Mouse (Mus musculus) kidney, postnatal 25 days (tissue): ENCODE data around the gene Gps2.

Experiments used
- DNase-seq, 2 experiments: peaks; one replicate each; pipeline ENCODE4 v3.0.0; 2021; ENCODE audit warnings: mixed read lengths in 2 of 2

Gps2 gene

DNA sequence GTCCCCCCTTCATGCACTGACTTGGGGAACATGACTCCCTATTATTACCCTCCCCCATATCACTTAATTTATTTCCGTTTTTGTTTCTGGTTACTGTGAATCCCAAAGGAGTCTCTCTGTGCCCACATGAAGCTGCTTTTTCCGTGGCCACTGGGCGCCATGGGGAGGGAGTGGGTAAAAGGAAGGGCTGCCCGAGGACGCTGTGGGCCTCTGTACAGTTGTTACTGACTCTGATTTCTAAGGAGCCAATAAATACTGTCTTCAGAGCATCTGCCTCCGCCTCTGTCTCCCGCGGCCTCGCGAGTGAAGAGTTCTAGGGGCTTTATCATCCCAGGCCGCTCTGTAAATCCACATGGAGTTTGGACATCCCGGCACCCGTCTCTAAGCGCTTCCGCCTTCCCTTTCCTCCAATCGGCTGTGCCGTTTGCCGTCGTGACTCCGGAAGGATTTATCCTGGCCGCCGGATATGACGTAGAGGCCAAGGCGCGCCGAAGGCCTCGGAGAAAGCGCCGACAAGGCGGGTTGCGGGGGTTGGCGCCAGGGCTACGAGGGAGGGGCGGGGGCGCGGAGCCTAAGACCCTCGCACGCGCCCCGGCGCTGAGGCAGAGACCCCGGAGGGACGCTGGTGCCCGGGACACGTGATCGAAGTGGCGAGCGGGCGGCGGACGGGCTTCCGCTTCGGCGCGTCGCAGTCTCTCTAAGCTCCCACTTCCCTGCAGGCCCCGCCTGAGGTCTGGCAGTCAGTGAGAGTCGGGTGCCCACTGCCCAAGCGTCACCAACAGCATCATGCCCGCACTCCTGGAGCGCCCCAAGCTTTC, at the start of gene Gps2:
Gene Gps2, plus strand, starts transcription at position 335 of the 818 bp plus-strand sequence.
- DNase-seq, result peak; percentile 94 to 96

DNA sequence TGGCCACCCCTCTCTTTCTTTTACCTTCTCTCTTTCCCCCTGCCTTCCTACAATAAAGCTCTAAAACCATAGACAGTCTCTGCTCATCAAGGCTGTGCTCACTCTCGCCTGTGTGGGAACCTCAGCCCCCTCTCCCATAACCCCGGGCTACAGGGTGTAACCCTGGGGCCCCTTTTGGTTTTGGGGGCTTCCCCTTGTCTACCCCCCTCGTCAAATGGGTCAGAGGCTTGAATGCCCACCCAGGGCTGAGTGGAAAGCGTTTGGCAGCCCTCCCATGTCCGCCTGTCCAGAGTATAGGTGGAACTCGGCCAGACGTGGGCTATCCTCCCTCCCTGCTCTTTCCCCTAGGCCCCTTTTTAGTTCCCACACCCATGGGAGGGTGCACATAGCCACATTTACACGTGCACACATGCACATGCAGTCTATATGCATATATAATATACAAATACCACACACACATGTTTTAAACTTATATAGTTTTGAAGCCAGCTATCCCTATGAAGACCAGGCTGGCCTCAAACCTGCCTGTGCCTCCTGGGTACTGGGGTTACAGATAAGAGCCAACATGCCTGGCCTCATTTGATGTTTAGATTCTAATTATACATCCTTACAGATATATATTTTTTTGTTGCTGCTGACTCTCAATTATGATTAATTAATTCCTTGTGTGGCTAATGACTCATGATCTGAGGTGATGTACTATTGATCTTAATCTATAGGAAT, 49.4 kb upstream of the Gps2 start:
- no peak for DNase-seq

DNA sequence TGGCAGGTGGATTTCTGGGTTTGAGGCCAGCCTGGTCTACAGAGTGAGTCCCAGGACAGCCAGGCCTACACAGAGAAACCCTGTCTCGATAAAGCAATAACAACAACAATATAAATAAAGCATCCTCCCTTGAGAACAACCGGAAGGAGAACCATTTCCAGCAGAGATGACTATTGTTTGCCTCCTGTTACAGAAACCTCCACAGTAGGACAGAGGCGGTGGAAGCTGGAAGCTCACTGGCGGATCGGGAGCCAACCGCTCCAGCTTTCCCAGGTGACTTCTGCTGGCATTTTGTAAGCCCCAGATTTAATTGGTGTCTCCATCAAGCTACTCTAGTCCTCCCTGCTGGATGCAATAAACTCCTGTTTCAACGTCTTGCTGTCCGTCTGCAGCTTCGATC, 48.1 kb upstream of the Gps2 start:
- DNase-seq, result no peak

DNA sequence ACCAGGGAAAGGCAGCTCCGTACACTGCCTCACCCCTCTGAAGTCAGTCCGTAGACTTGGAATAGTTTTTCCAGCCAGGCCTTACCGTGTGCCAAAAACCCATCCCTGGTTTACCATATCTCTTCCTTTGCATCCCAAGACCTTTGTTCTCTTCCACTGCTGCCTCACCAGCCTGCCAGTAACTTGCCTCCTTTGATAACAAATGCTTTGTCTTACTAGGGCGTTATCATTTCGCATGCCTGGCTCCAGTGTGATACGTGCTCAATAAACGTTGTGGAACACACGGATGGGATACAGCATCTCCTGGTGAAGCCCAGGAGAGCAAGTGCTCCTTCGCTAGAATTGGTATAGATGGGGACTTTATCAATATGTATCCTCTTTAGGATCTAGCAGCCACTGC, 46.4 kb upstream of the Gps2 start:
- DNase-seq, result no peak

DNA sequence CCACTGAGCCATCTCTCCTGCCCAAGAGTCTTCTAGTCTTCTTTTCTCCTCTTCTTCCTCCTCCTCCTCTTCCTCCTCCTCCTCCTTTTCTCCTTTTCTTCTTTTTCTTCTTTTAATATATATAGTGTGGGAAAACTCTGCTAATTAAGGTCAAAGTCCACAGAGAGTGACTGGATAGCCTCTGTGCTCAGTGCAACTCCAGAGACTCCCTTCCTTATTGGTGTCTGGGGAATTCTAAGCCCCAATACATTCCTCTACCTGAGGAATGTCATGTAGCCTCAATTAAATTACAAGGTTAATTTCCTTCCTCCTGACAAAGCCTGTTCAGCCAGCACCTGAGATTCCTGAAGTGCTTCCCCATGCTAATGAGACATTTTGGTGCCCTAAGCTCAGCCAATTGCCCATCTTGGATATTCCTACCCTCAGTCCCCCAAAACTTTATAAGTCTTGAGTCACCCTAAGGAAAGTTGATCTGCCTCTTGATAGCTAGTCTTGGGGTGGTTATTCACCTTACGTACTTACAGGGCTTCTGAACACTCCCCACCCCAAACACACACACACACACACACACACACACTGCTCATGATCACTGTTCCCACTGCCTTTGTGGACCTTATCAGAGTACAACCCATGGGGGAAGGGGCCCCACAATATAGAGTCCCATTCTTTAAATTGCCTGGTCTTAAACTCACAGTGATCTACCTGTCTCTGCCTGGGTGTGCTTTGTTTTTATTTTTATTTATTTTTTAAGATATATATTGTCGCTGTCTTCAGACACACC, 43.2 kb upstream of the Gps2 start:
- DNase-seq, result no peak

DNA sequence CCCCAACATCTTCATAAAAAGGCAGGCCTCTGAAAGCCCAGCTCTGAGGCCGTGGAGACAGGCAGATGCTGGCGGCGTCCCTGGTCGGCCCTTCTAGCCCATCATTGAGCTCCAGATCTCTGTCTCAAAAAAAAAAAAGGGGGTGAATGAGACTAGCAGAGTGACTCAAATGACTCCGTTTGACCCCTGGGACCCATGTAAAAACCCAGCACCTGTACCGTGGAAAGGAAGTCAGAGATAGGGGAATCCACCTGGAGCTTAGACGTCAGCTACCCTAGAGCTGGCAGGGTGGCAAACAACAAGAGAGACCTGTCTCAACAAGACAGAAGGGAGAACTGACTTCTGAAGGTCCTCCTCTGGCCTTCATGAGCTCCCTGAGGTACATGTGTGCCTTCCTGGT, 41.9 kb upstream of the Gps2 start:
- no peak for DNase-seq

DNA sequence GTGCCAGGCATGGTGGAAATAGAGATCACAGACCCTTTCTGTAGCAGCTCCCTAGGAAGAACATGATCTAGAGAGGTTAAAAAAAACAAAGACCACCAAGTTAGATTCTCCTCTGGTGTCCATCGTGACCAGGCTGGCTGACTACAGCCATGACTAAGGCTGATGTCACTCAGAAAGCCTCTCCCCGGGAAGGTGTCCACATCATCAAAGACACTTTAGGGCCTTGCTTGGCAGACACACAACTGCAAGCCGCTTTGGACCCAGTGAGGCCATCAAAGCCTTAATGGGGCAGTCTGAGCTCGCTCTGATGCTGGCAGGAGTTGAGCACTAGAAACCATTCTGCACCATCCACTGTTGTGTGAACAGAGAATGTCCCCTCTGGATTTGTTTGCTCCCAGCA, 41.2 kb upstream of the Gps2 start:
- no peak for DNase-seq

DNA sequence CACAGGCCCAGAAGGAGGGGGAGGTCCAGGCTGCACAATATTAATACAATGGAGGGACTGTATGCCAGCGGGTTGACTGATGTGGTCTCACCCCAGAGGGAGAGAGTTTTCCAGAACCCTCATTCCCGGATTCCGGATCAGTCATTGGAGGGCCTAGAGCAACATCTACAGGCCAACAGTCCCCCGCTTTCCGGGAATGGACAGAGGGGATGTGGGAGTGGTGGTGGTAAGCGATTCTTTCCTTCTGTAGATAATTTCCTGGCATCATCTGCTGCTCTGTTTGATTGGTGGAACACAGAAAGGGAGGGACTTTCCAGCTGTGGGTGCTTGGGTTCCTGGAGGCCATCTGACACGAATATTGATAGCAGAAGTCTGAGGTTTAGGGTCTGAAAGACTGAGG, 37.5 kb upstream of the Gps2 start:
- peak; percentile 43 to 72 for DNase-seq

DNA sequence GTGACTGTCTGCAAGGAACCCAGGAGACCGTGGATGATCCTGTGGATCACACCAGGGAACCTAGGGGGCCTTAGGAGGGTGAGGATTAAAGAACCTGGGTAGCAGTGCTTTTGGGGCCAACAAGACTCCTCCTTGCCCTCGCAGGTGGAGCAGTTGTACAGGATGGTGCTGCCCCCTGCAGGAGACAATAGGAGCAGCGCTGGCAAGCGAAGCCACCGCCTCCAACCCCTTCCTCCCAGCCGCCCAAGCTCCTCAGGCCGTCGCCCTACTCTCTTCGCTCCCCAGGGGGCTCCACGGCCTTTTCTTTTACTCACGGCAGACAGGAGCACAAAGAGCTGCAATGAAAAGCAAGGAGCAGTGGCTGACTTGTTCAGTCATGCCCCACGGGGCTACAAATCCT, 36.8 kb upstream of the Gps2 start:
- peak; percentile 88 for DNase-seq

DNA sequence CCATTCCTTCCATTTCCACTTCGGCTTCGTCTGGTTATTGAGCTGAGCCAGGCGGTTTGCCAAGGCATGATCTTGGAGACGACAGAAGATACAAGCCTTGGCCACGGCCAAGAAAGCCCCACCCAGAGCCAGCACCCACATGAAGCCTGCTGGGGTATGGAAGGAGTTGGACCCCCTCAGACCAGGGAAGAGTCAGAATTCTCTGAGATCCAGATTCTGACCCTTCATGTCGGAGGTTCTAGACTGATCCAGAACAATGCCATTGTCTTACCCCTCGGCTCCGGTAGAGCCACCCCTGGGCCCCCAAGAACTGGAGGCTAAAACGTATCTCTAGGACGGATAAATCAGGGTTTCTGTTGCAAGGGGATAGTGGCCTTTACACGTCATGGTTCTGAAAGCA, 35.8 kb upstream of the Gps2 start, which contains the start of gene Tmem95:
Gene Tmem95, minus strand, starts transcription at position 141 of the 400 bp plus-strand sequence.
- DNase-seq, result no peak

DNA sequence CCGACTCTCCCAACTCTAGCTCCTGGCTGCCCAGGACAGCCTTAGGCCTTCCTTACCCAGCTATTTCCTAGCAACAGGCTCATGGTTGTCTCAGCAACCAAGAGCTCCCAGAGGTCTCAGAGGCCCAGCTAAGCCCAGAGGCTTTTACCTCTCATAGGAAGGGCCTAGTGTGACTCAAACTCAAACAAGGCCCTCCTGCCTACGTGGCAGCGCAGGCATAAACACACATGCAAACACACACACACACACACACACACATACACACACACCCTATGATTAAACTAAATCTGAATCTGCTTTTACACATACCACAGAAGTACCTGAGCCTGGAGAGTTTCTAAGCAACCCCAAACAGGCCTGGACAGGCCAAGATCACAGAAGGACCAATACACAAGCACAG, 35.3 kb upstream of the Gps2 start:
- DNase-seq, result no peak

DNA sequence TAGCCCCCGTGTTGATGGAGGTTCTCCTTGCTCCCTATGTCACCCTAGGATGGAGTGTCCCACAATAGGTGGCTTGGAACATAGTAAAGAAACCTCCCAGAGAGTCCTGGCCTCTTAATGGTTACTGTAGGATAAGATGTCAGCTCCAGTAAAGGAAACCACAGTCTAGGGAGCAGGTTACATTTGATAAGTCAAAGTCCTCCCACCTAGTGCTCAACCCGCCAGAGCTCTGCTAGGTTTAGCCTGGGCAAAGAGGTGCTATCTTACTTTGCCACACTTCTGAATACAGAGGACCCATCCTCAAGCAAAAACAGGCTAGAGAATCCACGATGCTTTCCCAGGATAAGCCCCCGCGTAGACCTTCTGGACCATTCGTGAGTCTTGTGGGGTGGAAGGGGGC, 34.7 kb upstream of the Gps2 start:
- no peak for DNase-seq

DNA sequence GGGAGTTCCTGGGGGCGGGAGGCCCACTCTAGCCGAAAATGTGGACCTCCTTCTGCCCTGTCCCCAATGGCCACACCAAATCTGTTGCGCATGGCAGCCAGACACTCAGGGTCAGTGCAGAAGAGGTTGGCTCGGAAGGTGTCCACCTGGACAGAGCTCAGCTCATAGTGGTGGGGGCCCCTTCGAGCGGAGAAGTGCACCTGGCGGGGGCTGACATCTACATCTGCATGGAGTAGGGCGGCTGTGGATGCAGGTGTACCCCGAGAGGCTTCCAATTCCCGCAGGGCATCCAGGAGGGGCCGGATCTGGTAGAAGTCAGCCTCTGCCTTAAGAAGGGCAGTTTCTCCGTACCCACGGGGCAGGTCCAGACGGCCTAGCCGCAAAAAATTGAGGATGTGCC, 34.0 kb upstream of the Gps2 start:
- peak in 1 of 2 experiments; percentile 57 for DNase-seq

DNA sequence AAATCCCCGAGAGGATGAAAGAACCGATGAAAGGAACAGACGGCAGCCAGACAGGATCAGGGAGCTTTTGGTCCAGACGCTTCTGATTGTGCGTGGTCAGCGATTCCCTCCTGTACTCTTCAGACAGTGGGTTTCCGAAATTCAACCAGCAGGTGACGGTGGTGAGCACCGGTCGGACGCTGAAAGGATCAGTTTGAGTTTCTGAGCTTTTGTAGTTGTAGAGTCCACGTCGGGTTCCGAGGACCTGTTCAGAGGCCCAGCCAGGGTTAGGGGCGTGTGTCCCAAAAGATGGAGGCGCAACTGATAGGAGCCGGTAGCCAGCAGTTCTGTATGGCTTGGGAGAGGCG, 33.2 kb upstream of the Gps2 start:
- peak; percentile 83 to 87 for DNase-seq

DNA sequence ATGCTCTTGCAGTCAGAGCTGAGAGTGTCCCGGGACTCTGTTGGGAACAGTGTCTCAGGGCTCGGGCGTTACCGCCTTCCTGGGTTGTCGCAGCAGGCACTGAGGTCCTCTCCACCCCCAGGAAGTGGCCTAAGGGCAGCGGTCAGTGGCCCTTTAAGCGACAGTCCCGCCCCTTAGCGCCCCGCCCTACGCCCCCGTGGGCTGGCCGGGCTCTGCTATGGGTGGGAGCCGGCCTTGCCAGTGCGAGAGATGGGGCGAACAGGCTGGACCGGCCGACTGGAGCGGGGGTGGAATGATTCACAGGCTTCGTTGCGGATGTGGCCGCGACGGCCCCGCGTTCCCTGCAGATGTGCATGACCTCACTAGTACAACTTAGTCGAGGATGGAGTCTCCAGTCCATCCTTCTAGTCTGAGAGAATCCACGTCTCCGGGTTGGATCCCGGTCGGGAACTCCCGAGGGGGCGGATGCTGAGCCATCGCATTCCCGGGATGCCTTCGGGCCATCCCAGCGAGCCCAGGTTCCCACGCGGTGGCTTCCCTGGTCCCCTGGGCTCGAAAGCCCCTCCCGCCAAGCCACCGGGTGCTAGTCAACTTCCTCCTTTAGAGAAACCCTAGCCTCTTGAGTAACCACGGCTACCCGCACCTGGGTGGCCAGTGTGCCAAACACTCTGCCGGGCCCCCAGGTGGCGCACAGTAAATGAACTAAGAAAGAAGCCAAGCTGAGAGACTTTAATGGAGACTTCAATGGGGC, 32.7 kb upstream of the Gps2 start, which contains the start of gene Kctd11:
Gene Kctd11, minus strand, starts transcription at position 554 of the 751 bp plus-strand sequence.
- peak; percentile 90 to 96 for DNase-seq

DNA sequence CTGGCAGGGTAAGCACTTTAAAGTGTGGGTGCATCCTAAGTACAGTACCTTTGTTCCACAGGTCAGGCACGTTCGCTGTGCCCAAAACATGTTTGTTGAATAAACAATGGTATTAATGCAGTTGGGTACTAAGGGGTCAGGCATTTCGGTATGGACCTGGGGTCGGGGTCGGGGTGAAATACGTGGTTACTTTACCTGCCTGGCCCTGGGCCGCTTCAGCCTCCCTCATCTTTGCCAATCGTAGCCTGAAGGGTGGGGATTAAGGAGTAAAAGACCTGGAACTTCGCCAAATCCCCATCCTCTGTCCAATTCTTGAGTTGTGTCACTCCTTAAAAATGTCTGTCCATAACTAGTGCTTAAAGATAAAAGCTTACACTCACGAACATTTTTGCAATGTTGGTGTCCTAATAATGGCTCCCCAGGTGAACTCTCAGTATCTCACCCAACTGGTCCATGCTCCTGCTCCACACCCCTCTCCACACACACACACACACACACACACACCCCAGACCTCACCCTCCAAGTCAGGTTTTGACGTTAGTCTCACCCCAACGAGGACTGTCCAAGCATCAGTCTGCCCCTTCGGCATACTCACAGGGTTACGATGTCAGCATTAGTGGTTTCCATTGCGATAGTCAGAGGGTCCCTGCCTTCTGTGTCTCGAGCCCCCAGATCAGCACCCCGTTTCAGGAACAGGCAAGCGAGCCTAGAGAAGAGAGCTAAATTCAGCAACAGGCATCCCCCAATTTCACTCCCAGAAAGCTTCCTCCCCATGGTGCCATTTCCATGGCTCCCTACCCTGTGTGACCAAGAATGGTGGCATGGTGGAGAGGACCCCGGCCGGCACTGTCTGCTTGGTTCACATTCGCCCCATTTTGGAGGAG, 31.7 kb upstream of the Gps2 start:
- no peak for DNase-seq

DNA sequence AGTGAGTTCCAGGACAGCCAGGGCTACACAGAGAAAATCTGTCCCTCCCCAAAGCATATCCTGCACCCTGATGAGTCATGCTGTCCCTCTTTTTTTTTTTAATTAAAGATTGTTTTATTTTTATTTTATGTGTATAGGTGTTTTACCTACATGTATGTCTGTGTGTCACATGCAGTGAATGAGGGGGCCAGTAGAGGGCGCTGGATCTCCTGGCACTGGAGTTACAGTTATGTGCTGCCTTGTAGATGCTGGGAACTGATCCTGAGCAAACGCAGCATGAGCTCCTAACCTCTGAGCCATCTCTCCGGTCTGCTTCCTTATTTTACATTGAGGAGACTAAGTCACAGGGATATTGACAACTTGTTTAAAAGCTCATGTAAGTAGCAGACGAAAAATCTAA, 30.6 kb upstream of the Gps2 start:
- DNase-seq, result peak; percentile 60 to 64

DNA sequence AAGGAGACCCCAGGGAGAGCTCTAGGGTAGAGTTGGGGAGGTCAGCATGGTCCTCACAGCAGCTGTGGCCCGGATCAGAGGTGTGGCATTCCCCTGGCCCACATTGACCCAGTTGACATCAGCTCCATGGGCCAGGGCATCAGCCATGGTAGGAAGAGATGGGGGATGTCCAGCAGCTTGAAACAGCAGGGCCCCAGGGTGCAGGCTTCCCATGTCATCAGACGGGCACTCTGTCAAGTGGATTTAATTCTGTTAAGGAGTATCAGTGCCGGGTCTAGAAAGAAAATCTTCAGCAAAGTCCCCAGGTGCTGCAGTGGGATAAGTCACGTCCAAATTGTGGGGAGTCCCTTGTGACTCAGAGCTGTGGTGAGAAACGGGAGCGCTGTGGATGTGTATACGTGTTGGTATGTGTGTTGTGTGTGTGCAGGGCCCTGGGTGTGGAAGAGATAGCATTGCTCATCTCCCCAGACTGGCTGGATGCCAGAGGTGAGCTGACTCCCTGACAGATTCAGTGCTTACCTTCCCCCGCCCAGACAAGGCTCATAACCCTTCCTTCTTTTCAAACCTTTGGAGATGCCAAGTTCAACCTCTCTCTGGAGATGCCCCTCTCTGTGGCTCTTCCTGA, 30.0 kb upstream of the Gps2 start:
- DNase-seq, result peak; percentile 37 to 60

DNA sequence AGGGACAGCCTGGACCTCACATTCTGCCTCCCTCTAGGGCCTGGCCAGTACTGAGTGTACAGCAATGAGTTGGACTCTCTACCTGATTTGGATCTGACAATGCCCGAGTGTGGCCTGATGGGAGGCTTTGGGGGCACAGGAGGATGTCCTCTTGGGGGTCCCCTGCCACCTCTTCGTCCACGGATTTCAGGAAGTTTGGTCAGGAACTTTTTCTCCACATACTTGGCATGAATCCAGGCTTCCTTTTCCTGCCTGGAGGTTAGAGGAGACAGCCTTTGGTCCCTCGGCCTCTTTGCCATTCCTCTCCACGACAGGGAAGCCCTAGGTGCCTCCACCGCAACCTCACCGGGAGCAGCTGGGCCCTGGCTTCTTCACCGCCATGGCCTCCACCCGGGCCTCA, 29.4 kb upstream of the Gps2 start:
- DNase-seq, result peak; percentile 36 to 59

DNA sequence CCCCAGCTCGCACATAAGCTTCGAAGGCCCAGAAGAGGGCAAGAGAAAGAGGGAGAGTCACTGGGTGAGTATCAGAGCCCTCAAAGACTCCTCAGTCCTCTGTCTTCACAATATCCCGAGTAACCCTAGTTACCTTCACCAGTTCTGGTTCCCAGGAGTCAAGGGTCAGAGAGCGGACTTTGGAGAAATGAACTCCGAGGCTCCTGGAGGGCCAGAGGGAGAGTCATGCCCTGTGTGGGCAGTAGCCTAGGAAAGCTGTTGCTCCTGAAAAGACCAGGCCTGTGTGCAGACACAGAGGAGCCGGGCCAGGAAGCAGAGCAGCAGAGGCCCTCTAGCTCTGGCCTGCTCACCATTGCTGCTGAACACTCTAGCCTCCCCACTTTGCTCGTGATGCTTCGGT, 29.0 kb upstream of the Gps2 start:
- DNase-seq, result peak; percentile 26 to 62
